Mouse (Mus musculus) large intestine, adult 2 months (tissue): ENCODE measurements around the gene 4930544D05Rik. TPM values are rescaled to one million over a fixed set of nuclear protein-coding genes. Genes with fewer than 3 reads are reported as not detected.

Source experiments
- DNase-seq: peaks from one replicate; pipeline ENCODE4 v3.0.0-alpha.2; 2012; ENCODE audit warnings: low read depth, low spot score
- WGBS: fragments of 180-500 bp; shearing (Covaris S2); methylation state at CpG from one replicate; pipeline ENCODE4 v1.1.7; 2018; 5-methylcytosine and 5-hydroxymethylcytosine counted together
- polyA plus RNA-seq: library from polyadenylated mRNA; depleted of rRNA; stranded (reverse); fragments of >200 nt; gene quantifications from 2 replicates; pipeline ENCODE4 v1.2.3, GENCODE M21; 2012

The 4930544D05Rik gene
- polyA plus RNA-seq, 1 experiment, result not detected

DNA sequence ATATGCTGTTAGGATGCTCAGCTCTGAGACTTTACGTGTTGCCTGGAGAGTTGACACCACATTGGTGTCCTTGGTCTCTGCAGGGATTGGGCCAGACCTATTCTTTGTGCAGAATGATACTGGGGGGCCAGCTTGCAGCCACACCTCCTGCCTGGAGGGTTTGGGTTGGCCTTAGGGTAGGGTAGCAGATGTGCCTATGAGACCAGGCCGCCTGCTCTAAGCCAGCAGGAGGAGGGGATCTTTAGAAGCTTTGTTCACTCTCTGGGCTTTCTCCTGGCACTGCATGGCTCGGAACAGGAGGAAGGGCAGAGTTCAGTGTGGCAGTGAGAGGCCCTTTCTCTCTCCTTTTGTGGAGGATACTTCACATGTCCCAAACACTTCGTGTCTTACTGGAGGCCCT, 19.6 kb upstream of the 4930544D05Rik start:
- 32% methylated on average over 4 of the region's 4 CpGs for WGBS
- DNase-seq, result no peak

GRCm38 (mm10) chr11:70597301-70597700, 18.3 kb upstream of the 4930544D05Rik start:
- WGBS, result 37% methylated on average over 6 of the region's 6 CpGs
- no peak for DNase-seq

DNA sequence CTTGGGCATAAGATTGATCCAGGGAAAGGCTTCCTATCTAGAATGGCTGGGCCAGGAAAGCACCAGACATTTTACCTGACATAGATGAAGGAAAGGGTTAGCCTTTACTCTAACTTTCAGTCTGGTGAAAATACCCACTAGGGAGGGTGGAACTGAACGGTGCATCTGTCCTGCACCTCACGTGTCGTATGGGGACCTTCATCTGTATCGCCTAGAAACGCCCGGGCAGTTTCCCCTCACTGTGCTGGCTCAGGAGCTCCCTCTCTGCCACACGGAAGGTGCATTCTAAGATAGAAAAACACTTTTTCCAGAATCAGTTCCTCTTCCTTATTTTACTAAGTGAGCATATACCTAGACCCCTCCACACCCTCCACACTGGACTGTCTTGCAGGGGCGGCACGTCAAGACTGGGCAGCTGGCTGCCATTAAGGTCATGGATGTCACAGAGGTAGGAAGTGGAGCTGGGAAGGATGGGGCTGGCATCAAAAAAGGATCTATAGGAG, 17.1 kb upstream of the 4930544D05Rik start:
- no peak for DNase-seq
- WGBS, result 91% methylated on average over 9 of the region's 9 CpGs

- peak; percentile 57 for DNase-seq
Observed at GRCm38 (mm10) chr11:70605024-70605566, 10.6 kb upstream of the 4930544D05Rik start.

GRCm38 (mm10) chr11:70606717-70607116, 8.9 kb upstream of the 4930544D05Rik start:
- WGBS, result 91% methylated on average over 12 of the region's 12 CpGs
- DNase-seq, result no peak

More at GRCm38 (mm10) chr11:70605024-70605566, 10.6 kb upstream of the 4930544D05Rik start:
- WGBS, result 62% methylated on average over 14 of the region's 14 CpGs

DNA sequence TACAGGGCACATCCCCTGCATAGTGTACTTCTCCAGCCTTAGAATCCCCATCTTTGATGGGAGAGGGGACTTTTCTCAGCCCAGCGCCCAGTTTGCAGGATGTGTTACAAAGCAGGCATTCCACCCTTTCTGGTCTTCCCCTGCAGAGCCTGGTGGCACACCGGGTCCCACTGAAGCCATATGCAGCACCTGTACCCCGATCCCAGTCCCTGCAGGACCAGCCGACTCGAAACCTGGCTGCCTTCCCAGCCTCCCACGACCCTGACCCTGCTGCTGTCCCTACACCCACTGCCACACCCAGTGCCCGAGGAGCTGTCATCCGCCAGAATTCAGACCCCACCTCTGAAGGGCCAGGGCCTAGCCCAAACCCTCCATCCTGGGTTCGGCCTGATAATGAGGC, 8.0 kb upstream of the 4930544D05Rik start:
- DNase-seq, result no peak
- WGBS, result 84% methylated on average over 9 of the region's 9 CpGs

DNA sequence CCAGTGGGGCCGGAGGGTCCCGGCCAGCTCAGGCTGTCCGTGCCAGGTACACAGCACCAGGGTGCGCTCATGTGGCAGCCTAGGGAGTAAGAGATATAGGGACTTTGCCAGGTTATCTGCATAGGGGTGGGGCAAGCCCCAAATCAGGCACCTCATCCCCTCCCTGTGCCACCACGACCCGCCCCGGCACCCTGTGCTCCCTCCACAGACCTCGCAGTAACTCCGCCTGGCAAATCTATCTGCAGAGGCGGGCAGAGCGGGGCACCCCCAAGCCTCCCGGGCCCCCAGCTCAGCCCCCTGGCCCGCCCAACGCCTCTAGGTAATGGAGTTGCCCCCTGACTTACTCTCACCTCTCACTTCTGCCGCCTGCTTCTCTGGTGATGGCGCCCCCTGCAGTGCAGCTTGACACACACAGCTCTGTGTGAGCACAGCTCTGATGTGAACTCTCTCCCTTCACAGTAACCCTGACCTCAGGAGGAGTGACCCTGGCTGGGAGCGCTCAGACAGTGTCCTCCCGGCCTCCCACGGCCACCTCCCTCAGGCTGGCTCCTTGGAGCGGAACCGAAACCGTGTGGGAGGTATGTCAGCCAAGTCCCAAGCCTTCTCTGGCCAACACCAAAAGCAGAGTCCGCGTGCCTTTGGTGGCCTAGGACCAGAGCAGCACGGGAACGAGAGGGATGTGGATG, 7.1 kb upstream of the 4930544D05Rik start:
- DNase-seq, result no peak
- 94% methylated on average over 26 of the region's 26 CpGs for WGBS

- DNase-seq, result no peak
- 91% methylated on average over 4 of the region's 4 CpGs for WGBS
Observed at GRCm38 (mm10) chr11:70610752-70611151, 4.9 kb upstream of the 4930544D05Rik start.

- WGBS, result 80% methylated on average over 7 of the region's 7 CpGs
- no peak for DNase-seq
Observed at GRCm38 (mm10) chr11:70612505-70612904, 3.1 kb upstream of the 4930544D05Rik start.

GRCm38 (mm10) chr11:70615074-70615473, 574 bp upstream of the 4930544D05Rik start:
- DNase-seq, result no peak
- WGBS, result under 1% methylated on average over 17 of the region's 17 CpGs

- no peak for DNase-seq
- 86% methylated on average over 1 of the region's 1 CpGs for WGBS
Observed at GRCm38 (mm10) chr11:70619101-70619500, 3.5 kb downstream of the 4930544D05Rik start, which contains the start of gene Chrne. Gene Chrne (minus strand): TSS chr11:70619216.

- no peak for DNase-seq
- 35% methylated on average over 7 of the region's 7 CpGs for WGBS
Observed at GRCm38 (mm10) chr11:70621972-70622814, 6.5 kb downstream of the 4930544D05Rik start.

- WGBS, result 65% methylated on average over 10 of the region's 10 CpGs
Observed at GRCm38 (mm10) chr11:70623053-70623742, 7.5 kb downstream of the 4930544D05Rik start.

GRCm38 (mm10) chr11:70625473-70625872, 9.8 kb downstream of the 4930544D05Rik start:
- no peak for DNase-seq
- WGBS, result 53% methylated on average over 4 of the region's 4 CpGs

More at GRCm38 (mm10) chr11:70623053-70623742, 7.5 kb downstream of the 4930544D05Rik start:
- no peak for DNase-seq

- no peak for DNase-seq
- 52% methylated on average over 4 of the region's 4 CpGs for WGBS
Observed at GRCm38 (mm10) chr11:70626877-70627276, 11.2 kb downstream of the 4930544D05Rik start.

GRCm38 (mm10) chr11:70628431-70628830, 12.8 kb downstream of the 4930544D05Rik start:
- DNase-seq, result no peak
- 68% methylated on average over 2 of the region's 2 CpGs for WGBS

- 23% methylated on average over 5 of the region's 5 CpGs for WGBS
- no peak for DNase-seq
Observed at GRCm38 (mm10) chr11:70629557-70629956, 13.9 kb downstream of the 4930544D05Rik start.

DNA sequence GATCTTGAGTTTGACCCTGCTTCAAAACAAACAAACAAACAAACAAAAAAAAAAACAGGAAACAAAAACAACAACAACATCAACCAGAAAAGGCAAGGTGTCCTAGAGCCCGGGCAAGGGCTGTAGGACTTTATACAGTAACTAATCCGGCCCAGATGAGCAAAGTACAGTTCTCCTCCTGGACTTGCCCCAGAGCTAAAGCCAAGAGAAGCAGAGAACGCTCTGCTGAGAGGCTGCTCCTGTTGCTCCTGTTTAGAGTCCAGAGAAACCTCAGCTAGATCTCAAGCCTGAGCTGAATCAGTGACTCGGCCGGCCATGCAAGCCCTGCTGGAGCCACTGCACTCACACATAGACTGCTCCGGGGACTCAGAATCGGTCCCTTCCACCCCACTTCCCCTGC, 14.5 kb downstream of the 4930544D05Rik start:
- 57% methylated on average over 7 of the region's 7 CpGs for WGBS
- no peak for DNase-seq

DNA sequence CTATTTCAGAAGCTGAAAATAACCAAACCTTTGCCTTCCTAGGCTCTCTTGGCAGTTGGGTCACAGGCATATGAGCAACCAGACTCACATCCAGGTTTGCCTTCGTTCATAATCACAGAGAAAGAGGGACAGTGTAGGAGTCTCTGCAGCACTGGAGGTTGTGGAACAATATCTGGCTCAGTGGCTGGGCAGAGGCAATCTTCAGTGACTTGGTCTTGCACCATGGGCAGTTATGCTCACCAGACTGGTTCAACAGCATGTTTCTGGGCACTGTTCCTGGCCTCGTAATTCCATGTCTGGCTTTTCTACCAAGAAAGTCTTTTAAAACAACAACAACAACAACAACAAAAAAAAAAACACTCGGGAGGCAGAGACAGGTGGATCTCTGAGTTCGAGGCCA, 20.0 kb downstream of the 4930544D05Rik start:
- 66% methylated on average over 4 of the region's 4 CpGs for WGBS
- no peak for DNase-seq

- 67% methylated on average over 1 of the region's 1 CpGs for WGBS
- DNase-seq, result no peak
Observed at GRCm38 (mm10) chr11:70637764-70638163, 22.1 kb downstream of the 4930544D05Rik start.
